Mouse (Mus musculus): ENCODE results near the gene D1Ertd622e.

The D1Ertd622e gene

GRCm38 (mm10) chr1:97661406-97662241 is at the start of gene D1Ertd622e:
TSS of gene D1Ertd622e (minus strand) at chr1:97662074.
- DNase-seq (ENCODE audit: low spot score in 2 of 2) = peak; percentile 68 to 77

GRCm38 (mm10) chr1:97710520-97710919 is 48.6 kb upstream of the D1Ertd622e start:
- DNase-seq (ENCODE audit: low spot score in 2 of 2) = no peak

- no peak for DNase-seq (ENCODE audit: low spot score in 2 of 2)
Measured at GRCm38 (mm10) chr1:97705389-97705788, 43.5 kb upstream of the D1Ertd622e start.

- DNase-seq (ENCODE audit: low spot score in 2 of 2) = no peak
Measured at GRCm38 (mm10) chr1:97704646-97705045, 42.8 kb upstream of the D1Ertd622e start.

GRCm38 (mm10) chr1:97698956-97699570 is 37.2 kb upstream of the D1Ertd622e start:
- DNase-seq (ENCODE audit: low spot score in 2 of 2) = no peak

GRCm38 (mm10) chr1:97697273-97697672 is 35.4 kb upstream of the D1Ertd622e start:
- no peak for DNase-seq (ENCODE audit: low spot score in 2 of 2)

GRCm38 (mm10) chr1:97693825-97694224 is 32.0 kb upstream of the D1Ertd622e start:
- no peak for DNase-seq (ENCODE audit: low spot score in 2 of 2)

- peak; percentile 40 to 60 for DNase-seq (ENCODE audit: low spot score in 2 of 2)
Measured at GRCm38 (mm10) chr1:97688756-97689155, 26.9 kb upstream of the D1Ertd622e start.

GRCm38 (mm10) chr1:97676526-97677177 is 14.8 kb upstream of the D1Ertd622e start:
- no peak for DNase-seq (ENCODE audit: low spot score in 2 of 2)

- DNase-seq (ENCODE audit: low spot score in 2 of 2) = no peak
Measured at GRCm38 (mm10) chr1:97676115-97676514, 14.2 kb upstream of the D1Ertd622e start.

GRCm38 (mm10) chr1:97672849-97673248 is 11.0 kb upstream of the D1Ertd622e start:
- DNase-seq (ENCODE audit: low spot score in 2 of 2) = no peak

GRCm38 (mm10) chr1:97667288-97667687 is 5.4 kb upstream of the D1Ertd622e start:
- no peak for DNase-seq (ENCODE audit: low spot score in 2 of 2)

- no peak for DNase-seq (ENCODE audit: low spot score in 2 of 2)
Measured at GRCm38 (mm10) chr1:97662324-97662723, 450 bp upstream of the D1Ertd622e start.

- DNase-seq (ENCODE audit: low spot score in 2 of 2) = peak; percentile 74 to 81
Measured at GRCm38 (mm10) chr1:97660687-97661405, 1.0 kb downstream of the D1Ertd622e start.

- no peak for DNase-seq (ENCODE audit: low spot score in 2 of 2)
Measured at GRCm38 (mm10) chr1:97659405-97659804, 2.5 kb downstream of the D1Ertd622e start.

GRCm38 (mm10) chr1:97657786-97658185 is 4.1 kb downstream of the D1Ertd622e start:
- DNase-seq (ENCODE audit: low spot score in 2 of 2) = no peak

- DNase-seq (ENCODE audit: low spot score in 2 of 2) = no peak
Measured at GRCm38 (mm10) chr1:97657201-97657600, 4.7 kb downstream of the D1Ertd622e start.

GRCm38 (mm10) chr1:97654397-97654975 is 7.4 kb downstream of the D1Ertd622e start:
- DNase-seq (ENCODE audit: low spot score in 2 of 2) = no peak

GRCm38 (mm10) chr1:97650553-97651123 is 11.2 kb downstream of the D1Ertd622e start:
- no peak for DNase-seq (ENCODE audit: low spot score in 2 of 2)

- no peak for DNase-seq (ENCODE audit: low spot score in 2 of 2)
Measured at GRCm38 (mm10) chr1:97650072-97650471, 11.8 kb downstream of the D1Ertd622e start.

- no peak for DNase-seq (ENCODE audit: low spot score in 2 of 2)
Measured at GRCm38 (mm10) chr1:97647037-97647436, 14.8 kb downstream of the D1Ertd622e start.
